Mouse (Mus musculus): ENCODE results near the gene Il12a.

GRCm38 (mm10) chr3:68647282-68647681 is 43.2 kb upstream of the Il12a start:
- TF ChIP-seq CTCF (IDR thresholded peaks at IDR 0.05; ENCODE audit: low read depth, low read length) (no peak), POLR2A (IDR thresholded peaks at IDR 0.05; ENCODE audit: insufficient read depth, low read length) (no peak), EP300 (IDR thresholded peaks at IDR 0.05; ENCODE audit: insufficient read depth, low read depth, low read length) (no peak)

Data from ES-Bruce4 (cell line).